Mouse (Mus musculus): ENCODE data around the gene Agap1. TPM values are rescaled to one million over a fixed set of nuclear protein-coding genes. Genes with fewer than 3 reads are reported as not detected.

Gene Agap1
- polyA plus RNA-seq, 1 experiment from 2014 or later = 21.3 TPM

- ATAC-seq (ENCODE audit: insufficient read depth) (no peak), DNase-seq (peak; percentile 34)
- H3K27ac ChIP-seq (ENCODE audit: low read depth) = no peak overlapping the region; the same call in 1 of the 2 replicates
- H3K36me3 ChIP-seq (ENCODE audit: insufficient read depth) = peaks cover 55% of the 10 kb centered on the region
- no peak overlapping the region for H3K4me2 ChIP-seq
- 83% methylated on average over 3 of the region's 3 CpGs for WGBS
- H3K4me3 ChIP-seq (ENCODE audit: low read depth, low read length) = no peak overlapping the region
- H3K4me1 ChIP-seq (ENCODE audit: insufficient read depth) = no peaks in the 10 kb centered on the region
- H3K9ac ChIP-seq = no peak overlapping the region
- H3K27me3 ChIP-seq (ENCODE audit: insufficient read depth, low read length) = no peaks in the 10 kb centered on the region
- peak; percentile 58 for TF ChIP-seq CTCF (IDR thresholded peaks at IDR 0.05; ENCODE audit: low read depth)
- H3K9me3 ChIP-seq (ENCODE audit: low read depth, low read length) = no peaks in the 10 kb centered on the region
Measured at GRCm38 (mm10) chr1:89673686-89674085, 219.1 kb downstream of the Agap1 start.

- no peaks in the 10 kb centered on the region for H3K27me3 ChIP-seq (ENCODE audit: insufficient read depth, low read length)
- H3K9ac ChIP-seq = no peak overlapping the region
- 82% methylated on average over 9 of the region's 9 CpGs for WGBS
- no peaks in the 10 kb centered on the region for H3K4me1 ChIP-seq (ENCODE audit: insufficient read depth)
- DNase-seq (no peak), ATAC-seq (ENCODE audit: insufficient read depth) (no peak)
- peaks cover 54% of the 10 kb centered on the region for H3K36me3 ChIP-seq (ENCODE audit: insufficient read depth)
- H3K27ac ChIP-seq (ENCODE audit: low read depth) = no peak overlapping the region
- H3K4me2 ChIP-seq = no peak overlapping the region
- no peaks in the 10 kb centered on the region for H3K9me3 ChIP-seq (ENCODE audit: low read depth, low read length)
- H3K4me3 ChIP-seq (ENCODE audit: low read depth, low read length) = no peak overlapping the region
- TF ChIP-seq CTCF (IDR thresholded peaks at IDR 0.05; ENCODE audit: low read depth) = no peak
Measured at GRCm38 (mm10) chr1:89674681-89675080, 220.1 kb downstream of the Agap1 start.

- Histone ChIP-seq H3K9me3 (ENCODE audit: low read depth, low read length) (no peaks in the 10 kb centered on the region), H3K27me3 (ENCODE audit: insufficient read depth, low read length) (no peaks in the 10 kb centered on the region), H3K4me2 (no peak overlapping the region), H3K36me3 (ENCODE audit: insufficient read depth) (peaks cover 43% of the 10 kb centered on the region), H3K4me1 (ENCODE audit: insufficient read depth) (no peaks in the 10 kb centered on the region), H3K27ac (ENCODE audit: low read depth) (no peak overlapping the region), H3K4me3 (ENCODE audit: low read depth, low read length) (no peak overlapping the region), H3K9ac (no peak overlapping the region)
- DNase-seq (peak; percentile 69), ATAC-seq (ENCODE audit: insufficient read depth) (no peak)
- peak; percentile 72 for TF ChIP-seq CTCF (IDR thresholded peaks at IDR 0.05; ENCODE audit: low read depth)
- 67% methylated on average over 4 of the region's 4 CpGs for WGBS
Measured at GRCm38 (mm10) chr1:89676411-89676810, 221.8 kb downstream of the Agap1 start.

GRCm38 (mm10) chr1:89680673-89681072 is 226.1 kb downstream of the Agap1 start:
- Histone ChIP-seq H3K4me2 (no peak overlapping the region), H3K9me3 (ENCODE audit: low read depth, low read length) (no peaks in the 10 kb centered on the region), H3K4me1 (ENCODE audit: insufficient read depth) (no peaks in the 10 kb centered on the region), H3K4me3 (ENCODE audit: low read depth, low read length) (no peak overlapping the region), H3K27ac (ENCODE audit: low read depth) (no peak overlapping the region), H3K27me3 (ENCODE audit: insufficient read depth, low read length) (no peaks in the 10 kb centered on the region), H3K9ac (no peak overlapping the region), H3K36me3 (ENCODE audit: insufficient read depth) (peaks cover 20% of the 10 kb centered on the region; the same call in 1 of the 2 replicates)
- no peak for DNase-seq
- 94% methylated on average over 7 of the region's 7 CpGs for WGBS
- no peak for TF ChIP-seq CTCF (IDR thresholded peaks at IDR 0.05; ENCODE audit: low read depth)
- ATAC-seq (ENCODE audit: insufficient read depth) = no peak

GRCm38 (mm10) chr1:89688914-89689313 is 234.3 kb downstream of the Agap1 start:
- H3K9ac ChIP-seq = no peak overlapping the region
- H3K36me3 ChIP-seq (ENCODE audit: insufficient read depth) = peaks cover 4% of the 10 kb centered on the region; the same call in 1 of the 2 replicates
- WGBS = 77% methylated on average over 10 of the region's 10 CpGs
- H3K9me3 ChIP-seq (ENCODE audit: low read depth, low read length) = no peaks in the 10 kb centered on the region
- ATAC-seq (ENCODE audit: insufficient read depth) = 0 out of 2 replicates have a peak, but pooled peaks have one; percentile 31
- no peaks in the 10 kb centered on the region for H3K4me1 ChIP-seq (ENCODE audit: insufficient read depth)
- H3K4me2 ChIP-seq = no peak overlapping the region
- DNase-seq = peak; percentile 27
- H3K4me3 ChIP-seq (ENCODE audit: low read depth, low read length) = no peak overlapping the region
- no peaks in the 10 kb centered on the region for H3K27me3 ChIP-seq (ENCODE audit: insufficient read depth, low read length)
- H3K27ac ChIP-seq (ENCODE audit: low read depth) = no peak overlapping the region
- no peak for TF ChIP-seq CTCF (IDR thresholded peaks at IDR 0.05; ENCODE audit: low read depth)

- Histone ChIP-seq H3K36me3 (ENCODE audit: insufficient read depth) (no peaks in the 10 kb centered on the region), H3K4me2 (no peak overlapping the region), H3K27me3 (ENCODE audit: insufficient read depth, low read length) (no peaks in the 10 kb centered on the region), H3K4me3 (ENCODE audit: low read depth, low read length) (no peak overlapping the region), H3K9ac (no peak overlapping the region), H3K27ac (ENCODE audit: low read depth) (no peak overlapping the region), H3K9me3 (ENCODE audit: low read depth, low read length) (no peaks in the 10 kb centered on the region), H3K4me1 (ENCODE audit: insufficient read depth) (no peaks in the 10 kb centered on the region)
- WGBS = 65% methylated on average over 22 of the region's 22 CpGs
- ATAC-seq (ENCODE audit: insufficient read depth) (peak; percentile 62; the same call in 1 of the 2 replicates), DNase-seq (peak; percentile 82)
- TF ChIP-seq CTCF (IDR thresholded peaks at IDR 0.05; ENCODE audit: low read depth) = no peak
Measured at GRCm38 (mm10) chr1:89689544-89690212, 235.1 kb downstream of the Agap1 start.

- ATAC-seq (ENCODE audit: insufficient read depth) (no peak), DNase-seq (no peak)
- no peaks in the 10 kb centered on the region for H3K9me3 ChIP-seq (ENCODE audit: low read depth, low read length)
- H3K4me2 ChIP-seq = no peak overlapping the region
- WGBS = 41% methylated on average over 1 of the region's 1 CpGs
- H3K27me3 ChIP-seq (ENCODE audit: insufficient read depth, low read length) = no peaks in the 10 kb centered on the region
- no peak overlapping the region for H3K9ac ChIP-seq
- H3K27ac ChIP-seq (ENCODE audit: low read depth) = no peak overlapping the region
- no peaks in the 10 kb centered on the region for H3K36me3 ChIP-seq (ENCODE audit: insufficient read depth)
- H3K4me1 ChIP-seq (ENCODE audit: insufficient read depth) = no peaks in the 10 kb centered on the region
- TF ChIP-seq CTCF (IDR thresholded peaks at IDR 0.05; ENCODE audit: low read depth) = no peak
- H3K4me3 ChIP-seq (ENCODE audit: low read depth, low read length) = no peak overlapping the region
Measured at GRCm38 (mm10) chr1:89691096-89691495, 236.5 kb downstream of the Agap1 start.

All from lung, embryonic 14.5 days (tissue).